Mouse (Mus musculus): ENCODE data around the gene Agbl4.

GRCm38 (mm10) chr4:111579863-111580224 is 1182.4 kb downstream of the Agbl4 start:
- TF ChIP-seq CTCF (IDR thresholded peaks at IDR 0.05; ENCODE audit: control insufficient read depth, insufficient read depth, insufficient read length) (no peak), MYOG (IDR thresholded peaks at IDR 0.05; ENCODE audit: control insufficient read depth, extremely low read depth, insufficient read length) (no peak), CEBPB (IDR thresholded peaks at IDR 0.05; ENCODE audit: low read depth) (no peak), MAX (IDR thresholded peaks at IDR 0.05) (no peak), MYOD1 (IDR thresholded peaks at IDR 0.05; ENCODE audit: control insufficient read depth, insufficient read length, low read depth) (no peak)

All from C2C12 (cell line).